Mouse (Mus musculus): ENCODE measurements around the gene Rnf224. TPM values are rescaled to one million over a fixed set of nuclear protein-coding genes. Genes with fewer than 3 reads are reported as not detected.
A peak's percentile ranks its signal among the peaks of the same experiment; 100 is the strongest.

Rnf224 gene
- total and polyA plus RNA-seq, 3 experiments: not detected

GRCm38 (mm10) chr2:25217666-25218065 is 18.9 kb downstream of the Rnf224 start:
- WGBS: 56% methylated on average over 2 of the region's 2 CpGs
- H3K4me3 ChIP-seq: no peak overlapping the region
- H3K27ac ChIP-seq: no peak overlapping the region
- H3K27me3 ChIP-seq (ENCODE audit: control insufficient read depth, insufficient read depth, low read length): no peaks in the 10 kb centered on the region
- intact Hi-C loops (cut with DNase I): no loop called here
- no peak for TF ChIP-seq CTCF (IDR thresholded peaks at IDR 0.05)
- no peak for TF ChIP-seq EP300 (IDR thresholded peaks at IDR 0.05; ENCODE audit: insufficient read depth, low read depth, low read length)
- no peak for TF ChIP-seq POLR2A (IDR thresholded peaks at IDR 0.05; ENCODE audit: insufficient read depth, low read depth, low read length)
- no peaks in the 10 kb centered on the region for H3K4me1 ChIP-seq (ENCODE audit: control insufficient read depth, insufficient read depth, low read length)
- no peak for DNase-seq
- H3K79me2 ChIP-seq (replicated peaks; ENCODE audit: control insufficient read depth, insufficient read depth, low read length): no peaks in the 10 kb centered on the region
- no peak overlapping the region for H3K9ac ChIP-seq (ENCODE audit: low read depth, low read length)
- no peaks in the 10 kb centered on the region for H3K36me3 ChIP-seq (ENCODE audit: control insufficient read depth, insufficient read depth, low read length)

- H3K27me3 ChIP-seq (ENCODE audit: control insufficient read depth, insufficient read depth, low read length): no peaks in the 10 kb centered on the region
- H3K79me2 ChIP-seq (replicated peaks; ENCODE audit: control insufficient read depth, insufficient read depth, low read length): peaks cover 2% of the 10 kb centered on the region
- H3K27ac ChIP-seq: no peak within 1 kb of the TSS
- no peaks in the 10 kb centered on the region for H3K36me3 ChIP-seq (ENCODE audit: control insufficient read depth, insufficient read depth, low read length)
- no peak for DNase-seq
- 70% methylated on average over 3 of the region's 3 CpGs for WGBS
- intact Hi-C loops (cut with DNase I): no loop called here
- H3K4me1 ChIP-seq (ENCODE audit: control insufficient read depth, insufficient read depth, low read length): peaks cover 4% of the 10 kb centered on the region; the same call in 1 of the 2 replicates
- H3K9ac ChIP-seq (ENCODE audit: low read depth, low read length): no peak within 1 kb of the TSS
- H3K4me3 ChIP-seq: no peak within 1 kb of the TSS
- TF ChIP-seq EP300 (IDR thresholded peaks at IDR 0.05; ENCODE audit: insufficient read depth, low read depth, low read length) (no peak), CTCF (IDR thresholded peaks at IDR 0.05) (no peak), POLR2A (IDR thresholded peaks at IDR 0.05; ENCODE audit: insufficient read depth, low read depth, low read length) (no peak)
These were observed 22.1 kb downstream of the Rnf224 start, which contains the start of gene Stpg3 for GRCm38 (mm10) chr2:25214444-25214843. Gene Stpg3 (minus strand): TSS chr2:25214637.

- Histone ChIP-seq H3K36me3 (ENCODE audit: control insufficient read depth, insufficient read depth, low read length) (no peaks in the 10 kb centered on the region), H3K27ac (no peak overlapping the region), H3K4me3 (no peak overlapping the region), H3K27me3 (ENCODE audit: control insufficient read depth, insufficient read depth, low read length) (no peaks in the 10 kb centered on the region), H3K9ac (ENCODE audit: low read depth, low read length) (no peak overlapping the region), H3K4me1 (ENCODE audit: control insufficient read depth, insufficient read depth, low read length) (peaks cover 4% of the 10 kb centered on the region; the same call in 1 of the 2 replicates), H3K79me2 (replicated peaks; ENCODE audit: control insufficient read depth, insufficient read depth, low read length) (peaks cover 2% of the 10 kb centered on the region)
- DNase-seq: no peak
- intact Hi-C loops (cut with DNase I): no loop called here
- TF ChIP-seq EP300 (IDR thresholded peaks at IDR 0.05; ENCODE audit: insufficient read depth, low read depth, low read length): no peak
- TF ChIP-seq CTCF (IDR thresholded peaks at IDR 0.05): no peak
- no peak for TF ChIP-seq POLR2A (IDR thresholded peaks at IDR 0.05; ENCODE audit: insufficient read depth, low read depth, low read length)
- 66% methylated on average over 23 of the region's 23 CpGs for WGBS
These were observed 23.2 kb downstream of the Rnf224 start for GRCm38 (mm10) chr2:25213266-25213865.

- peak; percentile 92 to 95 for DNase-seq
- Histone ChIP-seq H3K4me1 (ENCODE audit: control insufficient read depth, insufficient read depth, low read length) (peaks cover 4% of the 10 kb centered on the region; the same call in 1 of the 2 replicates), H3K79me2 (replicated peaks; ENCODE audit: control insufficient read depth, insufficient read depth, low read length) (peaks cover 2% of the 10 kb centered on the region), H3K27ac (peak within 1 kb of the TSS; percentile 99), H3K9ac (ENCODE audit: low read depth, low read length) (peak within 1 kb of the TSS; percentile 97), H3K27me3 (ENCODE audit: control insufficient read depth, insufficient read depth, low read length) (no peaks in the 10 kb centered on the region), H3K36me3 (ENCODE audit: control insufficient read depth, insufficient read depth, low read length) (no peaks in the 10 kb centered on the region), H3K4me3 (peak within 1 kb of the TSS; percentile 69)
- TF ChIP-seq POLR2A (IDR thresholded peaks at IDR 0.05; ENCODE audit: insufficient read depth, low read depth, low read length): peak; percentile 68
- no peak for TF ChIP-seq CTCF (IDR thresholded peaks at IDR 0.05)
- TF ChIP-seq EP300 (IDR thresholded peaks at IDR 0.05; ENCODE audit: insufficient read depth, low read depth, low read length): 0 out of 2 replicates have a peak, but pooled peaks have one; percentile 28
- WGBS: under 1% methylated on average over 44 of the region's 44 CpGs
- intact Hi-C loops (cut with DNase I): loop anchor here (1.0 to 2.0 kb wide), 2 partner anchors 13 to 18 kb away; partner anchors contain the start of gene Tubb4b
These were observed 25.4 kb downstream of the Rnf224 start, which contains the start of gene Nelfb for GRCm38 (mm10) chr2:25211121-25211670. Gene Nelfb (minus strand): TSS chr2:25211489.

- TF ChIP-seq EP300 (IDR thresholded peaks at IDR 0.05; ENCODE audit: insufficient read depth, low read depth, low read length) (no peak), CTCF (IDR thresholded peaks at IDR 0.05) (no peak), POLR2A (IDR thresholded peaks at IDR 0.05; ENCODE audit: insufficient read depth, low read depth, low read length) (no peak)
- intact Hi-C loops (cut with DNase I): loop anchor here (1.0 to 2.0 kb wide), 2 partner anchors 14 to 18 kb away; partner anchors contain the start of gene Tubb4b
- peak overlapping the region; percentile 69 for H3K4me3 ChIP-seq
- peak overlapping the region; percentile 97 for H3K9ac ChIP-seq (ENCODE audit: low read depth, low read length)
- no peaks in the 10 kb centered on the region for H3K27me3 ChIP-seq (ENCODE audit: control insufficient read depth, insufficient read depth, low read length)
- H3K36me3 ChIP-seq (ENCODE audit: control insufficient read depth, insufficient read depth, low read length): no peaks in the 10 kb centered on the region
- H3K4me1 ChIP-seq (ENCODE audit: control insufficient read depth, insufficient read depth, low read length): peaks cover 4% of the 10 kb centered on the region; the same call in 1 of the 2 replicates
- peaks cover 2% of the 10 kb centered on the region for H3K79me2 ChIP-seq (replicated peaks; ENCODE audit: control insufficient read depth, insufficient read depth, low read length)
- no peak for DNase-seq
- WGBS: under 1% methylated on average over 24 of the region's 24 CpGs
- peak overlapping the region; percentile 99 for H3K27ac ChIP-seq
These were observed 25.9 kb downstream of the Rnf224 start for GRCm38 (mm10) chr2:25210686-25211085.

GRCm38 (mm10) chr2:25207593-25207992 is 29.0 kb downstream of the Rnf224 start:
- peaks cover 2% of the 10 kb centered on the region for H3K79me2 ChIP-seq (replicated peaks; ENCODE audit: control insufficient read depth, insufficient read depth, low read length)
- no peak overlapping the region for H3K9ac ChIP-seq (ENCODE audit: low read depth, low read length)
- no peak overlapping the region for H3K4me3 ChIP-seq
- WGBS: 74% methylated on average over 1 of the region's 1 CpGs
- intact Hi-C loops (cut with DNase I): no loop called here
- no peak for DNase-seq
- H3K27ac ChIP-seq: no peak overlapping the region
- peaks cover 4% of the 10 kb centered on the region; the same call in 1 of the 2 replicates for H3K4me1 ChIP-seq (ENCODE audit: control insufficient read depth, insufficient read depth, low read length)
- no peaks in the 10 kb centered on the region for H3K36me3 ChIP-seq (ENCODE audit: control insufficient read depth, insufficient read depth, low read length)
- no peak for TF ChIP-seq CTCF (IDR thresholded peaks at IDR 0.05)
- TF ChIP-seq EP300 (IDR thresholded peaks at IDR 0.05; ENCODE audit: insufficient read depth, low read depth, low read length): no peak
- TF ChIP-seq POLR2A (IDR thresholded peaks at IDR 0.05; ENCODE audit: insufficient read depth, low read depth, low read length): no peak
- no peaks in the 10 kb centered on the region for H3K27me3 ChIP-seq (ENCODE audit: control insufficient read depth, insufficient read depth, low read length)

Measured in heart, adult 2 months (tissue).